Mouse (Mus musculus) thymus, postnatal 36 days (tissue): ENCODE data around the gene Atp5mpl.

Source experiments
- DNase-seq, 2 experiments: peaks; one replicate each; pipeline ENCODE4 v3.0.0; 2022; ENCODE audit warnings: mixed read lengths in 2 of 2

Atp5mpl gene

DNA sequence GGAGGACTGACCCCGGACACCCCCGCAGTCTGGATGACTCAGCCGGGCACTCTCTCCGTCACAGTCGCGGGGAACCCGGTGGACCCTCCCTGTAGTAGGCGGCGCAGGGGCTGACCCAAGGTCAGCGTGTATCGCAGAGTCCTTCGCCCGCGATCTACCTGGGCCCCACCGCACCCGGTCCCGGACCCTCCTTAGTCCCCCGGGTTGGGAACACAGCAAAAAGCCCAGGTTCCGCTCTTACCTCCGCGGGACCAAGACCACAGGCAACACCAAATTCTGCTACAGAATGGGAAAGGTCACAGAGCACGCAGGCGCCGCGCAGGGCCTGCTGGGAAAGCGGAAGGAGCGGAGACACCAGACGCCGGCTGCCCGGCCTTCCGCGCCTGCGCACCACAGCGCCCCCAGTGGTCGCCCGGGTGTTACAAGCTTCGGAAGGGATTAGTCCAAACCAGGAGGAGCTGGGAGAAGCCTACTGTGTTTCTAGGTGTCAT lies at the start of gene Atp5mpl:
Atp5mpl (minus strand) TSS at position 295 of the 491 bp plus-strand sequence.
- peak; percentile 92 to 94 for DNase-seq

DNA sequence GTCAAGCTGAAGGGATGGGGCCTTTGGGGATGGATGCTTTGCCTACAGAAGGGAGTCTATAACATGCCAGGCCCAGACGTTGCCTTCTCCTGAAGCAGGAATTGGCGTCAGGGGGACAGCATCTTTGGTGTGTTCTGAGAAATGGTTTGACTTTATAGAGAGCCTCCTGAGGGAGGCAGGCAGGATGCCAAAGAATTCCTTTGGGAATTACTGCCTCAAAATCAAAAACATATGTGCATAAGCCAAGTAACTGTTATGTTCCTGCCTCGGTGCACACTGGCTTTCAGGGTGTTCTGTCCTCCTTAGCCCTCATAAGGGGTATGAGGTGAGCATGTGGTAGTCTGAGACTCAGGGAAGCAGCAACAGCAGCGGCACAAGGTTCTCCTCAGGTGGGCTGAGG lies 49.6 kb upstream of the Atp5mpl start:
- no peak for DNase-seq

DNA sequence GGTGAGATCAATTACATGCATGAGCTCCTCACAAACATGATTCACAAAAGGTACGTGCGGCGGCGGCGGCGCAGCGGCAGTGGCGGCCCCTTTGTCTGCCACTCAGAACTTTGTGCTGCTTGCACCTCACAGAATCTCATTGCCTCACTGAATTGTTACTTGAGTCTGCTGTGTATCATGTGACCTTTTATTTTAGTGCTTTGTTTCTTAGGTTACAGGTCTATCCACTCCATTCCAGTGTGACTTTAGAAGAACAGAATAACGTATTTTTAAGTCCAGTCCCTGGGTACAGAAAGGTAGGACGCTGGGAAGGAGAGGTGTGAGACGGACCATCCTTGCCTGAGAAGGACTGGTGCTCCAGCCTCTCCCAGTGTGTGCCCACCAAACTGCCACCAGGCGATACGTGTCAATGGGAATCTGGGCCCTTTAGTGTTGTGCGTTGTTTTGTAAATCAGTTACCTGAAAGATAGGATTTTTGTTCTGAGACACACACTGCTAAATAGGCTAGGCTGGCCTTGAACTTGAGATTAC lies 46.6 kb upstream of the Atp5mpl start:
- no peak for DNase-seq

DNA sequence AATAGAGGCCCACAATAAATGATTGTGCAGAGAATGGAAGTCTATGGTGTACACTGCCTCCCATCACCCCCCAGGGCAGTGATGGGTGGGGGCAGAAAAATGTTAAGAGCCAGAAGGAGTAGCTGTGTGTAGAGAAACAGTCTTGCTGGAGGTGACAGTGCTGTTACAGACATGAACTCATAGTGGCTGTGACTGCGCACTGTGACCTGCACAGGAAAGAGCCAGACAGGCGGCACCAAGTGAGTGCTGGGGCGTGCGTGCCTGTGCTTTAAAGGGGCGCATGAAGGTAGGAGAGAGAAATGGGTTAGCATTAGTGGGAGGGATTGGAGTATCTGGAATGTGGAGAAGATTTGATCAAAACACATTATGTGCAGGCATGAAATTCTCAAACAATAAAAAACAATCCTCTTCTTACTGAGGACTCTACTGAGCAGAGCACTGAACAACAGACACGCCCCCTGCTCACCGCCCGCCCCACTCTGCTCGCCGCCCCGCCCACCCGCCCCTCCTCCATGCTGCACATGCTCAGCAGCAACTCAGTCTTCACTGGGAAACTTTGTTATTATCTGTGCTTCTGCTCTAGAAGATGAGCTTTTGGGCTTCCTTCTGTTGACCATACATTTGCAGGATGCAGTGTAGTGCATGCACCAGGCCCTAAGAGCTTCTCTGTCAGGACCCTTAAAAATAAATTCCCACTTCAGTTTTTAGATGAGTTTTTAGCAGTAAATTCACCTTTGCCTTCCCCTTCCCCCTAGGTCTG lies 45.9 kb upstream of the Atp5mpl start:
- no peak for DNase-seq

DNA sequence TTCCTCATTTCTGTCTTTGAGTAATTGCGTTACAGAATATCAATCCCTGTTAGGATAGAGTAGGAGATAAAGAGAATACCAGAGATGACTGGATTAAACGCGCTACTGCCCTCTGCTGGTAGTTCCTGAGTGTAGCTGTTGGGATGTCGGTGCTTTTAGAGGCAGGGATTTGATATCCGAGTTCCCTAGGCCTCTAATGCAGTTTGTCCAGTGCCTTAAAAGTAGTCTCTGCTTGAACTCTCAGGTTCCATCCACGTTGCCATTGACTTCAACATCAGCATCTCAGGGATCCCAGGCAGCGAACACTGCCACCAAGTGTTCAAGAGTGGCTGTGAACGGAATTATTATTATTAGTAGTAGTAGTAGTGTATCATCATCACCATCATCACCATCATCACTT lies 34.4 kb upstream of the Atp5mpl start:
- peak; percentile 41 to 49 for DNase-seq

DNA sequence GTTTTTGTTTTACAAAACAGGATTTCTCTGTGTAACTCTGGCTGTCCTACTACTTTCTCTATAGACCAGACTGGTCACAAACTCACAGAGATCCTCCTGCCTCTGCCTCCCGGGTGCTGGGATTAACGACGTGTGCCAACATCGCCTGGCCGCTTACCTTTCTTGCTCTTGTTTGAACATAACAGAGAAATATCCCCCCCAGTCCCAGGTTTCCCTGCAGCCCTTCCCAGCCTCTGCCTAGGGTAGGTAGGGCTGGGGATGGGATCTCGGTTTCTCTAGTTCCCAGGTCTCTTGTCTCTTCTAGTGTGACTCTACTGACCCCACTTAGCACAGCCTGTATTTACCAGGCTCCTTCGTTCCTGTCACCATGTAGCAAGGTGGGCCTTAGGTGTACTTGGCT lies 33.0 kb upstream of the Atp5mpl start:
- DNase-seq: no peak

DNA sequence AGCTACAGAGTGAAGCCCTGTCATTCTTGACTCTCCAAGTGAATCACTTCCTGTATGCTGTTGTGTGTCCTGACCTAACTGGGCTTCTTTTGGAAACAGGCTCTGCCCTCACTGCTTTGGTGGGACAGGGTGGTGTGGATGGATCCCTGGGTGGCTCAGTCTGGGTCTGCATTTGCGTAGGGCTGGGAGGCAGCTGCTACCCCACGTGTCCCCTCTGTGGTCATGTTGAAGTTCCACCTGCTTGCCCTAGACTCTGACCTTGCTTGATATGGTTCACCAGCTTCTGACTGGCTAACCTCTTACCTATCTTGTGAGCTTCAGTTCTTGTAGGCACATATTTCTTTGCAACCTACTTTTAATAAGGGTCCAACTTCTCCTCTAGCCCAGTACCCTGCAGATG lies 28.4 kb upstream of the Atp5mpl start:
- no peak for DNase-seq

DNA sequence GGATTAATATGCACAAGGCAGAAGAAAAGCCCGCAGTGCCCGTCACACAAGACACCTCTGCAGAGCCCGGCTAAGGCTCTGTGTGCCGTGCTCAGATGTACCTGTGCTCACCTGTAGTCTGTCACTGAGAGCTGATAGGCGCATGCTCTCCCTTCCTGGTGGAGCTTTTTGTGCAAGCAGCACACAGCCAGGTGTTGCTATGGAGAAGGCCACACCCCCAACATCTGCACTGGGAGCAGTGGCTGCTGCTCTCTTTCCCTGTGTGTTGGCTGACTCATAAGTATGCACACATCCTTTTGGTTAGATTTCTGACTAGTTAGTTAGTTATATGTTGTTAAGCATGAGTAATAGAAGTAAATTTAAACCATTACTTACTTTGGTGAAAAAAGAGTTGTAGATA lies 25.8 kb upstream of the Atp5mpl start:
- no peak for DNase-seq

DNA sequence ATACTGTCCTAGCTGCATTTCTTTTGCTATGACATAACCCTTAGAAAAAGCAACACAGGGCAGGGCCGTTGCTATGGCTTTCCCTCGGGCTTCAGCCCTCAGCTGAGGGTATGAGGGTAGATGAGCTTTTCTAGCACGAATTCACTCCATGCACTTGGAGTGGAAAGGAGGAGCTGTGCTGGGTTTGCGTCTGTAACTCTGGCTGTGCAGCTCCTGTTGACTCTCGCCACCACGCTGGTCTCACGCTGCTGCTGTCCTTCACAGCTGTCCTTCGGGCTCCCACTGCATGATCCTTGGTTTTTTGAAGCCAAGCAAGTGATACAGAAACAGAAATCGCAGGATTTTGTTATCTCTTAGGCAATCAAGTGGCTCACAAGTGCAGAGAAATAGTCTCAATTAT lies 20.0 kb upstream of the Atp5mpl start:
- no peak for DNase-seq

DNA sequence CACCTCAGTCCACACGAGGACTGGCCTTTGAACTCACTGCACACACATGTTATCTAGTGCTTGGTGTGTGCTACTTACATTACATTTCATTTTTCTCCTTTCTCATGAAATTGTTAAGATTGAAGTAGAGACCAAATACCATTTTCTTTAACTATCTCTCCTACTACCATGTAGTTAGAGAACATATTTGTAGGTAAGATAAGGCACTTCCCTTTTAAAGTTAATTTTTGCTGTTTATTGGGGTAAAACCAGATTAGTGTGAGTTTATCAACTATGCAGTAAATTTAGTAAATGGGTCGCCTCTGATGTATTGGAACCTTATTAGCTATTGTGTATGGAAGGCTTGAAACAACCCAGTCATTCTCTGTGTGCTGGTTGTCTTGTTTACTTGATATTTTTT lies 16.4 kb upstream of the Atp5mpl start:
- DNase-seq: no peak

DNA sequence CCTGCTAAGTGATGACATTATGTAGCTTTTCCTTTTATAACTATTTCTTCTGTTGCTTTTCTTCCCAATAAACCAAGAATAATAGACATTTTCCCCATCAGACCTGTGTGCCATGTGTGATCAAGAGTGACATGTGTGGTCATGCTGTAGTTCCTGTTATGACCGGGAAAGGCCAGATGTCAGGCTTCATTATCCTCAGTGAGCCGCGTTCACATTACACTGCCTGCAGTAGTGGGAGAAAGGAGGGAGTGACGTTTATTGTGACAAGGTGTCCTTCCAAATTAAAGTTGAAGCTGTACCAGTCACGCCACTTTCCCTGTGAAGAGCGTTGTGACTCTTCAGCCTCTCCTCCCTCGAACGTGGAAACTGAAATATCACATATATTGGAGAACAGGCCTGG lies 15.1 kb upstream of the Atp5mpl start:
- DNase-seq: no peak

DNA sequence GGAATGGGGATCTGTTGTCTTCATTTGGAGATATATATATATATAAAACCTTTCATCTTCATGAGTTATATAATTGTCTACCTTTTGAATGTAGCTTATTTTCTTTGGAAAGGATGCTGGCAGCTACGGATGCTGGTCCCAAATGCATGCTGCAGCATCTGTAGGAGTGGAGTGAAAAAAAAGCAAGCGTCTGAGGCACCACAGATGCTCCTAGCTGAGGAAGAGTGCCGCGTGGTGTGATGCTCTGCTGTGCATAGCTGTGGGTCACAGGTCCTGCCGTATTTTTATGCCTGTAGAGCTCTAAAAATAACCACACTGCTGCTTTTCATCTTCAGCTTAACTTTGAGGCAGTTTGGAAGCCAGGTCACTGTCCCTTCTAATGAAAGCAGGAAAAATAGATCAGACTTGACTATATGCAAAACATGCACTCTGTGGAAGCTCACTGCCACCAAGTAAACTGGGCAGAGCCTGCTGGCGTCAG lies 14.2 kb upstream of the Atp5mpl start, which contains the start of gene Rd3l:
Rd3l (minus strand) TSS at position 431 of the 481 bp plus-strand sequence.
- no peak for DNase-seq

DNA sequence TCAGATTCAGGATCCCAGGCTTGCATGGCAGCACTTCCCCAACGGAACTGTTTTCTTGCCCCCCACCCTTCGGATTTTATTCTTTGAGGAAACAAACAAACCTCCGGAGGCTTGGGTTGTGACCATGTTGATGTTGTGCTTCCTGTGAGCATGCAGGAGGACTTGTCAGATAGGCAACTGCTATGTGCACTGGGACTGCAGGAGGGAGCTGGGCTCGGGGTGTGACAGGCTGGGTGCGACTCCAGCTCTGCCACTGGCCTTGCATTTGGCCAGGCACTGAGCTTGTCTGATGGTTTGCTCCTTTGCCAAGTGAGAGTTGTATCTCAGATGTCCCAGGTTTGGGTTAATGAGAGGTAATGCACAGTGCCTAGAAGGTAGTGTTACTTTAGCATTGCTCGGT lies 11.5 kb upstream of the Atp5mpl start:
- no peak for DNase-seq

DNA sequence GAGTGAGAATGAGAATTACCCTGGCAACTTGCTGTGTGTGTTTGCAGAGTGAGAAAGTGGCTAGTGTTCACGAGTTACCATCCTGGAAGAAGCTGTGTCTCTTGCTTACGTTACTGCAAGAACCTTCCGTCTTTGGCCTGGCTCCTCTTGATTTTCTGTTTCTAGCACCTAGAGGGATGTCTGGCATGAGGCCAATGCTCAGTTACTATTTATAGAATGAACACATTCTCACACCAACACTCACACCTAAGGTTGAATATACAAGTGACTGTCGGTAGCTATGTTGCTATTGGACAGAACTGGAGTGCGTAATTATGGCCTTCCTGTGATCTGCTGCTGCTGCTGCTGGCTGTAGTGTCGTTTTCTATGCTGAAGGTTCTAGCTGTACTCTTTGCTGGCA lies 10.4 kb upstream of the Atp5mpl start:
- DNase-seq: no peak

DNA sequence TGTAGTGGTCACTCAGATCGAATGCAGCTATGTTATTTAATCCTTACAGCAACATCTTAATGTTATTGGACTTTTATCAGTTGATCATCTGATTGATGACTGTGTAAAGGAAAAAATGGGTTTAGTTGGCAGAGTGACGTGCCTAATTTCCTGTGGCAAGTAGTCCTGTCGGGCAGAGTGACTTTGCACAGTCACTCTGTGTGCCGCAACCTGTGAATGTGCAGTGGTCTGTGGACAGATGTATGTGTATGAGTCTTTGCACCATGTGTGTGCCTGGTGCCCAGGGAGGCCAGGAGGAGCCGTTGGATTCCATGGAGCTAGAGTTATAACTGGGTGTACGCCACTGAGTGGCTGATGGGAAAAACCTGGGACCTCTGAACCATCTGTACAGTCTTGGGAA lies 7.8 kb upstream of the Atp5mpl start:
- DNase-seq: no peak

DNA sequence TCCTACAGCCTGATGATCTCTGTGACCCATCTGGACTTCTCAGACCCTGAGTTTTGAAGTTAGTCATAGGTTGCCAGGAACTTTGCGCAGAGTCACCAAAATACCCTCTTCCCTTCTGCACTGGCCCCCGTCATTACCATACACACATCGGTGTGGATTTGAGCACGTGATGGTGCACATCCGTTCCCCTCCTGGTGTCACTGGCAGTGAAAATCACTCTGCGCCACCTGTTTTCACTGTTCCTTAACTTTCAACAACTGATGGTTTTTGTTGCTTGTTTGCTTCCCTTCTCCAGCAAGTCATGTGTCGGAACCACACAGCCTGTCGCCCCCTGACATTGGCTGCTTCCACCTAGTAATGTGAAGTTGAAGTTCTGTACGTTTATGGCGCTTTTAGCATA lies 5.7 kb upstream of the Atp5mpl start:
- no peak for DNase-seq

DNA sequence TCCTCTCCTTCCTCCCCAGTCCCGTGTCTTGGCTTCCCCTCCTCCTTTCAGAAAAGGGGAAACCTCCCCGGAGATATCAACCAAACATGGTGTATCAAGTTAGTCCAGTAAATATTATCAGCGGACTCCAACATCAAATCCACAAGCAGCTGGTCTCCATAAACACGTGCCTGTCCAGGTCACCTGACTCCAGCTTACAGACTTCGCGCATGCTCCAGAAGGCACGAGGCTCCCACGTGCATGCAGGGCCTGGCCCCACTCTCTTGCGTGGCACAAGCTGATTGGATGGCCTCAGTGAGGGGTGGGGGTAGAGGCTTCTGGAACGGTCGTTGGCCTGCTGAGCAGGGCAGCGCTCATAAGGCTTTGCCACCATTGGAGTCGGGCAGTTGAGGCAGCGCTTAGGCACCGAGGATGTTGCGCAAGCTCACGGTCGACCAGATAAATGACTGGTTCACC lies 4.5 kb upstream of the Atp5mpl start, which contains the start of gene Tdrd9:
Tdrd9 (plus strand) TSS at position 329 of the 456 bp plus-strand sequence.
- no peak for DNase-seq

DNA sequence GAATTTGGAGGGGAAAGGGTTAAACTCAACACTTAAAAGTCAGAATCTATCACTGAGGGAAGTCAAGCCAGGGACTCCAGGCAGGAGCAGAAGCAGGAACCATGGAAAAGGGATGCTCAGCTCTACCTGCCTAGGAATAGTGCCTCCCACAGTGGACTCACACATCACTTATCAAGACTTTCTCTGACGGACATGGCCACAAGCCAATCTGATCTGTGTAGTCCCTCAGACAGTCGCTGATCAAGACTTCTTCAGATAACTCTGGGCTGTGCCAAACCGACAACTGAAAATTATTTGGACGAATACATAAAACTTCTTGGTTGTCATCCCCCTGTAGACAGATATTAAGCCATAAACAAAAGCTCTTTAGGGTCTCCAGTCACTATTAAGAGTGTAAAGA lies 3.3 kb upstream of the Atp5mpl start:
- no peak for DNase-seq

DNA sequence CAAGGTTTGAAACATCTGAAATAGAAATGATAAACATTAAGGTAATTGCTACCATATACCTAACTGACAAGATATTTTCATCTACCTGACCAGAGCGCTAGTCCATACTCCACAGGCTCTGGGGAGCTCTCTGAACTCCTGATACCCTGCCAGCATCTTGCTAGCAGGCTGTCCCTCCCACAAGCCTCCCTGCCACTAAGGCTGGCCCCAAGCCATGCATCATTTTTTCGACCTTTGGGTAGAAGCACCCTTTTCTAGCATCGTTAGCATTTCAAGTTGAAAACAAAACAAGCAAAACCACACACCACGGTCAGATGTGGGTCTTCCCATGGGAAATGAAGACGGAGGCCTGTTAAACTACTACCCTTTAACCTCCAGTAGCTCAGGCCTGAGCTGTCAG lies 3.4 kb downstream of the Atp5mpl start:
- no peak for DNase-seq

DNA sequence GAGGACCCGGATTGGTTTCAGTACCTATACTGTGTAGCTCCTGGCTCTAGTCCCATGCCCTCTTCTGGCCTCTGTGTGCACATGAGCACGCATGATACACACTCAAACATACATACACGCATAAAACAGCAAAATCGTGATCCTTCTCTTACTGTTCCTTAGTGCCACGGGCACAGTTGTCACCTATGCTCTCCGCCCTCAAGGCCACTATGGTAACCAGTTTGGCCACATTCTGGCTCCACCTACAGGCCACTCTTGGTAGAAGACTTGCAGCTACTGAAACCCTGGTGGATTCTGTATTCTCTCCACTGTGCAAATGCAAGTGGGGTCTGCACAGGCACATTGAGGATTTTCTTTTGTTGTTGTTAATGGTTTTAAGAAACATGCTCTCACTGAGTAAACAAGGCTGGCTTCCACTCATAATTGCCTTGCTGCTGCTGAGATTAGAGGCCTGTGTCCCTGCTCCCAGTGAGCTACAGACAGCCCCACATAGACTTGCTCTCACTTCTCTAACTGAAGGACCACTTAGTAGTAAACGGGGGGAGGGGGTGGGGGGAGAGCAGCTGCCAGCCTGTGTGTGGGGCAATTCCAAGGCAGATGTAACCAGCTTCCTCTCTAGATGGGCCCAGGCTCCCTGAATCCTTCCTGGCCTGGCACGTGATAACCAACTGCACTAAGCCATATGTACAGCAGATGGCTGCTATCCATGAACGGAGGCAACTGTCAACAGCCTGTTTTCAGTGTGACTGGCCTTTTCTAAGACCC lies 8.5 kb downstream of the Atp5mpl start:
- DNase-seq: peak; percentile 59 to 69

DNA sequence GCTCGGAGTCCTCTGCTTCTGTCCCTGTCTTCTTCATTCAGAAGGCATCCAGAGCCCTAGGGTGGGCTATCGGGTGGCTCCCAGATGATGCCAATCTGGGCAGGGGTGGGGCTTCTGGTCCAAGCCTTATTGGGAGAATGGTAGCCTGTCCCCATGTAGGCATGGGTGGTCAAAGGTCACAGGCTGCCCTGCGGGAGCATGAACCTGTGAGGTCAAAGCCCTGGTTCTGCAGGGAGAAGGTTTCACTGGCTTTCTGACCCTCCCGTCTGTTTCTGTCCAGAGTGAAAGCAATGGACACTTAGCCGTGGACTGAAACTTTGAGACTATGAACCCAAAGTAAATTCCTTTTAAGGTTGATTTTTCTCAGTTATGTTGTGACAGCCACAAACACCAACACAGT lies 10.6 kb downstream of the Atp5mpl start:
- DNase-seq: no peak

DNA sequence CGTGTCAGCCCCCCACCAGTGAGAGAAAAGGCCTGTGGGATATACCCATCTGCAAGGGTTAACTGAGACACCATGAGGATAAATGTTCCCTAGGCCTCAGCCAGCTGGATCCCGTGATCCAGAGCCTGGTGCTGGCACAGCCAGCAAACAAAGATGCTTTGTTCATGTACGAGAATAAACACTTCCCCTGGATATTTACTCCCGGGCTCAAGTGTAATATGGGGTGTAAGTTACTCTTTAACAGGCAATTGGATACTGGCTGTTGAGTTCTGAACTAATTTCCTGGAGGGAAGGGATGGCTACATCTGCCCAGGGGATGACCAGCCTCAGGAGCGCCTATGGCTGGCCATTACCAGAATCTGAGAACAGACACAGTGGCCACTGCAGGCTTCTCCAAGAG lies 15.1 kb downstream of the Atp5mpl start:
- DNase-seq: no peak

DNA sequence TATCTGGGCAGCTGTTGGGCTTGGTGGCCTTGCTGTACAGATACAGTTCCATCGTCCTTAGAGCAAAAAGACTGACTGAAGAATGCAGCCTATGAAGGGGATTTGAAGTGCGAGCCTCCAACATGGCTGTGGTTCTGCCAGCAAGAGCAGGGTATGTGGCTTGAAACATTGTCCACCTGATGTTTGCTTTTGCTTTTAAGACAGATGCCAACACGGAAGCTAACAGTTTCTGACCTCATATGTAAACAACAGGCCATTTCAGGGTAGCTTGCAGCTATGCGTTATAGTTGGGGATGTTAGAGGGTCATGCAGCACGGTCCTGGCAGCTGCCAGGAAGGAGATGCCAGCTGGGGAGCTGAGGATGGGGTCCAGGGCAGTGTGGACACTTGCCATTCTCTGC lies 16.3 kb downstream of the Atp5mpl start:
- no peak for DNase-seq

DNA sequence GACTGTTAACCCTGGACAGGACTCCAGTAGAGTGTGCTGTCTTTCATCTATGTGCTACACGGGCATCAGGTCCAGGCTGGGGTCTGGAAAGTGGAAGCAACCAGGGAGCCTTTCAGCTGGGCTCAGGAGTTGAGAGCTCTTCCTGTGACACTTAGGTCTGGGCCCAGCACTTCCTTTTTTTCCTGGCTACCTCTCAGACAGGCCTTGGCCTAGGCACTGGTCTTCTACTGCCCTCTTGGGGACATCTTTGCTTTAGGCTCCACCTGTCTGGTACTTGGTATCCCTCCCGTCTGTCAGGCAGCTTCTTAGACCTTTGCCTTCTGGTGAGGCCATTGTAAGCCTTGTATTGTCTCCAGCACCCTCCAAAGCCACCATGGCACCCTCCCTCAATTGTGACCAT lies 20.1 kb downstream of the Atp5mpl start:
- peak; percentile 47 to 49 for DNase-seq
